Mouse (Mus musculus) cerebellum, adult 9-11 months (tissue): ENCODE results near the gene Gm8369.
"Not testable (repeated sequence)": the region's sequence is repeated elsewhere in the genome, so short reads cannot be mapped to it uniquely, and the experiment has no call there.

ENCODE experiments used
- DNase-seq: peaks from one replicate; pipeline ENCODE4 v3.0.0; 2022

Gene Gm8369

DNA sequence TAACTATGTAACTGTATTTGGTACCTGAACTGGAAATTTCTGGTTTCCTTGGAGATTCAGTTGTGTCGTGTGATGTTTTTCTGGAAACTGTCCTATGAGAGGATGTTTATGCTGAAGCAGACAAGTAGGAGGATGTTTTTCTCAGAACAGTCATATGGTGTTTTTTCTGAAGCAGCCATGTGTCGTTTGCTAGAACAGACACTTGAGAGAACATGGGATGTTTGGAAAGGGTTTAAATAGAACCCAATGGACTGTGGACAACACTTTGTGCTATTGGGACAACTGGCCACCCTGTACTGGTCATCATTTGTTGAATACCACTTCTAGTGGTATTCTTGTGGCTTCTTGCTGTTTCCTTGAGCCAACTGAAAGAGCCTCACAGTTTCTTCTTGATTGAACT is at the start of gene Gm8369:
Gene Gm8369, plus strand, starts transcription at position 193 of the 400 bp plus-strand sequence.
- DNase-seq, result no peak

DNA sequence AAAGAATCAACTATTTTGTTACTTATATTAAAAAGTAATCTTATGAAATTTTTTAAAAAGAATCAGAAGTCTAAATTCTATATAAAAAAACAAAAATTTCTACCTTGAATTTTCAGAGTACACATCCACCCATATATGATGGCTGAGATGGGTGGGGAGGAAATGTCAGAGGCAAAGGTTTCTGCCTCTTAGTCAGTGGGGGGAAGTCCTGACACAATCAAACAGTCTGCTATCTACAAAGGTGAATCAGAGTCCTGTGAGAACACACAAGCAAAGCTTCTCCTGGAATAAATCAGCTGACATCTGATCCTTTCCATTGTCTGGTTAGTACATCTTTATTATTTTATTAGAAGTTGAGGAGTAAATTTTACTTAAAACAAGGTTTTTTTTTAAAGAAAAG is 42.4 kb upstream of the Gm8369 start, which contains the start of gene Ms4a4b:
Gene Ms4a4b, plus strand, starts transcription at position 216 of the 400 bp plus-strand sequence.
- no peak for DNase-seq

DNA sequence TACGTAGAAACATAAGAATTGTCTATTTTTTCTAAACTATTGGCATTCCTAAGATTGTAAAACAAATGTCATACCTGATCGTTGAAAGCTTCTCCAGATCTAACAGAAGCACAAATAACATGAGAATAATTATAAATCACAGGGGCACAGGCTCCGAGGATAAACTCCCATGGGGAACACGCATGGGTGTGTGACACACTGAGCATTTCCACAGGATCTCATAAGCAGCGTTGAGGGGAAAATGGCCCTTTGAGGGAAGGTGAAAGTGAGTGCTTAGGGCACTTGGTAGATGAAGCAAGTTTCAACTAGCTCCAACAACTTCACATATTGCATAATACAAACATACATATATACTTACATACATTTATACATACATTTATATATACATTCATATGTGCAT is 41.8 kb upstream of the Gm8369 start:
- no peak for DNase-seq

DNA sequence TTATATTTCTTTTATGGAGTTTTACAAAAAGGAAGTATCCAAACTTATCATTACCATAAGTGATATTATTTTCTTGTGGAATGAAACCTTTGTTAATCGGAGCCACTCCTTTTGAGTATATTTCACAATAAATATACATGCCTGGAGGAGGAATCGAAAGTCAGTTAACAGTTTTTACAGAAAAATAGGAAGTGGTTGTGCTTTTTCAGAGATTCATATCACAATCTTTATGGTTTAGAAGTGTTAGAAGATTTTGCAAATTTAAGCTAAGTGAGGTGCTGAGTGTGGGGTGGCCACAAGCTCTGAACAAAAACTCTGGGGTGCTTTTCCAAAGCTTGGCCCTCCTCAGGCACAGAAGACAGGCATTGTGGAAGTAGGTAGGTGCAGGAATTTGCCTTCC is 38.5 kb upstream of the Gm8369 start:
- no peak for DNase-seq

DNA sequence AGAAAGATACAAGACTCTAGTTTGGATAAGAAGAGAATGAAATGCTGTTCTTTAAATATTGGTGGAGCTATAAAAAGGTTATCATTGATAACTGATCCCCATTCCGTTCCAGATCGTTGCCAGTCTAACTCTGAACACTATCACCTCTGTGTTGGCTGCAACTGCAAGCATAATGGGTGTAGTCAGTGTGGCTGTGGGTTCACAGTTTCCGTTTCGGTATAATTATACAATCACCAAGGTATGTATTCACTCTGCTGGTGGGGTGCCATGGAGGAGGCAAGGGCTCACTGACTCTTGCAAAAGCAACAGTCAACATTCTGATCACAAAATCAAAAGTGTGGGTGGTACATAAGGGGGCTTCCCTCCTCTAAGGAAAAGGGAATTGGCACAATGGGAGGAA is 26.7 kb upstream of the Gm8369 start:
- DNase-seq, result not testable (repeated sequence)

DNA sequence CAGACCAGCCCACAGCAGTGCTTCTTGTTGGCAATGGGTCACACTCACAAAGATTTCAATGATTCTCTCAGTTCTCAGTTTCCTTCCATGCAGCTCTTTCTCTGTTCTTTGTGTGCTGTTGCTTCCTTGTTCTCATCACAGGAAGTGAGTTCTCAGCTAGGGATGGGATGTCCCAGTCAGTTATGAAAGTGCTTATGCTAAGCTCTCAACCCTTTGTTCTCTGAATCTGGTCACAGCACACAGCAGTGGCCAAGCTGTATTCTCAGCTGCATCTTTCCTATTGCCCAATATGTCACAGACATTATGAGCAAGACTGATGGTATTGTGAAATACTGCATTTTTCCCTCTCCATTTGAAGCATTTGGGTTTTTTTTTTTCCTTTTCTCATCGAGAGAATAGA is 20.9 kb upstream of the Gm8369 start:
- not testable (repeated sequence) for DNase-seq

DNA sequence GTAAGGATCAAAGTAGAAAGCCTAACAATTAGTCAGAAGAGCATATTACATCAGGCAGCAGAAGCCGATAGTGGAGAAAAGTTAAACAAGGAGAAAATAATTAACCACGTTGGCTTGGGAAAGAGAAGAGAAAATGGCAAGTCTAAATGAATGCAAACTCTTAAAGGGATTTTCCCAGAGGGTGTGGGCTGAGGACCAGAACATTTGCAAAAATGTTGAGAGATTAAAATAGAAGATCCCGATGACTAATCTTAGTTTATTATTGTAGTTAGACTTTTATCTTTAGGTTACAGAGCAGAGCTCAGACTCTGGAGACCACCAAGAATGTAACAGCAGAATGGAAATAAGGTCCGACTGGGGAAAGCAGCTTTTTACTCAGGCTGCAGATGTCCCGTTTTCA is 19.3 kb upstream of the Gm8369 start:
- no peak for DNase-seq

DNA sequence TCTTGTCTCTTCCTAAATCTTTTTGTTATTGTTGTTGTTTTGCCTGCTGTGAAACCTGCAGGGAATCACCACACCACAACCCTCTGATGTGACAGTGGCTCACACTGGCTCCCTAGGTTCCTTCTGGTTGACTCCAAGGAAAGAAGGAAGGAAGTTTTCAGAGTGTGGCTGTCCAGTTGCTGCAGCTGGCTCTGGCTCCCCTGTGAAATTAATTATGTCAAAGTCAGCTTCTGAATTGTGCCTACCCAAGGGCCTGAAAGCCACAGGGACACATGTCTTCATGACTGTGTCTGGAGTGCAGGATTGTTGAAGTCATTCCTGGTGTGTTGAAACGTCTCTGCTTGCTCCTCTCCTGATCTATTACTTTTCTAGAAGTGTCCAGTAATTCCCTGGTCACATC is 17.4 kb upstream of the Gm8369 start:
- DNase-seq, result not testable (repeated sequence)

DNA sequence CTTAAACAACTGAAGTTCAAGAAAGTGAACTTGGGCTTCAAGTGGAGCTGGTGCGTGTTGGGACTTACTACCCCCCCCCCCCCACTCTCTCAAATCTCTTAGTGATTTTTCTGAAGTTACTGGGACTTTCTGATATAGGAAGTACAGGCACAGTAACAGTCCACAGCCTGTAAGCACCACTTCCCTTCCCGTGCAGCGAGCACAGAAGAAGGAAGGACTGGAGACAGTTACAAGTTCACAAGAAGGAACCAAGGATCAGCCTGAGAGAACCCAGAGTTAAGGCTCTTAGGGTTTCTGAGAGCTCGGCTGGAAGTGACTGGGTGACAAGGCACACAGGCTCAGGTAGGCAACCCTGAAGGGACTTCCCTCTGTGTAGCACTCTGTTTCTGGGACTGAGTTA is 16.5 kb upstream of the Gm8369 start, which contains the start of gene Ms4a6c:
Gene Ms4a6c, plus strand, starts transcription at position 152 of the 400 bp plus-strand sequence.
- not testable (repeated sequence) for DNase-seq

DNA sequence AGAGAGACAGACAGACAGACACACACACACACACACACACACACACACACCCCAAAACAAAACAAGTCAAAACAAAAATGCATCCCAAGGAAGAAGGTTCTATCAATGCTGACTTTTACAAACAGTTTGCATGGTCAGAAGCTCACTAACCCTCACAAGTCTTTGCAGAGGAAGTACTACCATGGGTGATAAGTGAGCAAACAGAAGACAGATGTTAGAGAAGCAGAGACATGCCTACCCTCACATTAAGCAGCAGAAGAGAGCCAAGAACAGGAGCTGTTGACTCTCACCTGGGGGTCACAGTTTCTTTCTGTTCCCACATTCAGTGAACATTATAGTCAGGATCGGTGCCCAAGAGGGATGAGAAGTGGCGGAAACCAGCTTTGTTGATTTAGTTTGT is 6.0 kb upstream of the Gm8369 start:
- DNase-seq, result no peak

DNA sequence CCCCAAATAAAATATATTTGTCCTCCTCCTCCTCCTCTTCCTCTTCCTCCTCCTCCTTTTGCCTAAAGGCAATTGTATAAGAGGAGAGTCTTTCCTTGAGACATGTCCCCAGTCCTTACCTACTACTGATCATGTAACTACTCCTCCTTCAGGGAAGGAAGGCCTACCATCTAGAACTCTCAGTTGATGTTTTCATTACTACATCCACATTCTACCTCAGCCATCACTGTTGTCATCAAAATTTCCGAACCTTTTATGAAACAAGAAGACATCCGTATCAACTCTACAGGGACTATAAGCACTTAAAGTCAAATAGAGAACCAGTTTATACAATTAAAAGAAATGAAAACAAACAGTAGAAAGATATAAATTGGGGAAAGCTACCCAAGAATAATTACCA is 3.1 kb upstream of the Gm8369 start:
- no peak for DNase-seq

DNA sequence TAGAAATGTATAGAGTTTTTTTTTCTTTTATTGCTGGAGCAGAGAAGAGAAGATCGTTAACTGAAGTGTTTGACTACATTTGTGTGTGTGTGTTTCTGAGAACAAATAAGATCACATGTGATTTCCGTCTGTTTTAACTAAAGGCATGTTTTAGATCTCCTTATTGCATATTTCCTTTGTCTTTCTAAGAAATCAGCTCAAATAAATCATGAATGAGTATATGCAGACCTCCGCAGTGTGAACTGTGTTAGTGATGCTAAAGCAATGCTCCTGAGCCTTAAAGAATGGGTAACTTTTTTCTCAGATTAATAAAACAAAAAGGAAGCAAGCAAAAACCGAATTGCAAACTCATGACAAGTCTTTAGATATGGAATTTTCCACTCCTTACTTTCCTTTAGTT is 1.8 kb upstream of the Gm8369 start:
- DNase-seq, result no peak

DNA sequence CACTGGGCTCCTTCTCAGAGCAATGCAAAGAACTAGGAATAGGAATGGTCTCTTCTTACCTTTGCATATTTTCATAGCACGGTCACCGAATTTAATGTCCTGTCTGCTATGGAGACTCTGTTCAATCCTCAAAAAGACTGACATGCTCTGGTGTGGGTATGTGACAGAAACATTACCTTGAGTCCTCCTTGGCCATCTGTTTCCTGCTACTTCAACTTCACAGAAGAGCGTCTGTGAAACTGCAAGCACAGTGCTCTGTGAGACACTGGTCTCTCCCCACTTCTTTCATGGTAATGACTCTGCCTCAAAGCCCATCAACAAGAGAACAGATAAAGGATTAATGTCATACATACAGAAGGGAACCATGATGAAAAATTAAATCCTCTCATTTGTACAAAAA is 1.4 kb upstream of the Gm8369 start:
- DNase-seq, result no peak

DNA sequence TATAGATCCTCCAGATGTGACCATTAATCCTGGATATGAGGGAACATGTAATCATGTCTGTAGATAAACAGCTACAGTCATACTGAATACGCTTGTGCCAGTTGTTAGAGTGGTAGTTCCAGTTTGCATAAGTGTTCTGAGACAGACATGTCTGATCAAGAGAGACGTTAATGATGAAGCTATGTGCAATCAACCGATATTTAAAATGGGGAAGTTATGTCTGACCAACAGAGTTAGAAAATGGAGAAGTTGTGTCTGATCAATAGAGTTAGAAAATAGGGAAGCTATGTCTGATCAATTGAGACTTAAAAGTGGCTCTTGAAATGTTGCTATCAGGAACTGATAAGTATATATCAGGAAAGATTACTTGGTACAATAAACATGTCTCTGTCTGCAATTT is 472 bp upstream of the Gm8369 start:
- DNase-seq, result no peak

DNA sequence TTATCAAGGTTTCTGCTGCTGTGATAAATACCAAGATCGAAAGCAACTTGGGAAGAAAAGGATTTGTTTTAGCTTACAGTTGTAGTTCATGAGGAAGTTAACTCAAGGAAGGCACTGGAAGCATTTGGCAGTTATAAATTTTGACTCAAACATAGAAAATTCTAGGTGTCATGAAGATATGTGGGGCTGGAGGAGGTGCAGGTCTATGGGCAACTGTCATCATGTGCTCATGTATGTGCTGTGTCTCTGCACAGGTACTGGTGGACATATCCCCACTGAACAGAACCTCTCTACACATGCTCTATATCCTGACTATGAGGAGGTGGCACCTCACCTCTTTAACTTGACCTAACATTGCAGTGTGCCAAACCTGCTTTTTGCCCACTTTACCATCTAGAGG is 861 bp downstream of the Gm8369 start:
- no peak for DNase-seq

DNA sequence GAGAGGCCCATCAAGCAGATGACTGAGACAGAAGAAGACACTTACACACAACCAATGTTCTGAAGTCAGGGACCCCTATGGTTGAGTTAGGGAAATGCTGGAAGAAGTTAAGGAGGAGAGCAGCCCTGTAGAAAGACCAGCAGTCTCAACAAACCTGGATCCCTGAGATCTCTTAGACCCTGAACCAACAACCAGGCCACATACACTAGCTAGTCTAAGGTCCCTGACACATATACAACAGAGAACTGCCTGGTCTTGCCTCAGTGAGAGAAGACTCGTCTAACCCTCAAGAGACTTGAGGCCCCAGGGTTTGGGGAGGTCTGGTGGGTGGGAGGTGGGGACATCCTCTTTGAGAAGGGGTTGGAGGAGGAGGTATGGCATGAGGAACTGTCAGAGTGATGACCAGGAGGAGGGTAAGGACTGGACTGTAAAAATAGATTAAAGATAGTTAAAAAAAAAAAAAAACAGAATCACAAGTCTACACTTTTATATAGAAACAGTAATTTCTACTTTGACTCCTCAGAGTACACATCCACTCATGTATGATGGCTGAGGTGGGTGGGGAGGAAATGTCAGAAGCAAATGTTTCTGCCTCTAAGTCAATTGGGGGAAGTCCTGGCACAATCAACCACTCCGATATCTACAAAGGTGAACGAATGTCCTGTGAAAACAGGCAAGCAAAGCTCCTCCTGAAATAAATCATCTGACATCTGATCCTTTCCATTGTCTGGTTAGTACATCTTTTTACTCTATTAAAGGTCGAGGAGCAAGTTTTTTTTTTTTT is 5.9 kb downstream of the Gm8369 start:
- no peak for DNase-seq

DNA sequence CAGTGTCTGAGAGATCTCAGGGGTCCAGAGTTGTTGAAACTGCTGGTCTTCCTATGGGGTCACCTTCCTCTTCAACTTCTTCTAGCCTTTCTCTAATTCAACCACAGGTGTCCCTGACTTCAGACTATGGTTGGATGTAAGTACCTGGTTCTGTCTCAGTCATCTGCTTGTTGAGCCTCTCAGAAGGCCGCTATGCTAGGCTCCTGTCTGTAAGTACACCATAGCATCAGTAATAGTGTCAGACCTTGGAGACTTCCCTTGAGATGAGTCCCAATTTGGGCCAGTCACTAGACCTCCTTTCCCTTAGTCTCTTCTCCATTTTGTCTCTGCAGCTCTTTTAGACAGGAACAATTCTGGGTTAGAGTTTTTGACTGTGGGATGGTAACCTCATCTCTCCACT is 6.9 kb downstream of the Gm8369 start:
- no peak for DNase-seq

DNA sequence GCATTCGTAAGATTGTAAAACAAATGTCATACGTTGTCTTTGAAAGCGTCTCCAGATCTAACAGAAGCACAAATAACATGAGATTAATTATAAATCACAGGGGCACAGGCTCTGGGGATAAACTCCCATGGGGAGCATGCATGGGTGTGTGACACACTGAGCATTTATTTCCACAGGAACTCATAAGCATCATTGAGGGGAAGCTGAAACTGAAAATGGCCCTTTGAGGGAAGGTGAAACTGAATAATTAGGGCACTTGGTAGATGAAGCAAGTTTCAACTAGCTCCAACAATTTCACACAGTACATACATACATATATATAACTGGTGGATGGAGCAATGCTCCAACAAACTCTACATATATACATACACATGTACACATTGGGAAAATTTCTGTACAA is 8.8 kb downstream of the Gm8369 start:
- DNase-seq, result no peak

DNA sequence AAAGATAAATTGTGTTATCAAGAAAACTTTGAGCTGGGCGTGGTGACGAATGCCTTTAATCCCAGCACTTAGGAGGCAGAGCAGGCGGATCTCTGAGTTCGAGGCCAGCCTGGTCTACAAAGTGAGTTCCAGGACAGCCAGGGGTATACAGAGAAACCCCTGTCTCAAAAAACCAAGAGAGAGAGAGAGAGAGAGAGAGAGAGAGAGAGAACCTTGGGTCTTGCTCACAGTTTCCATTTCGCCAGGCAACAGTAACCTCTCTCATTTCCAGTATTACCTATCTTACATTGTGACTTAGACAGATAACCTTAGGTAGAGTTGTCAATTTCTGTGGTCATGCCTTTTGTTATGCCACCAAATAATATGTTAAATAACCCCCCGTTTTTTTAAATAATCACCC is 10.6 kb downstream of the Gm8369 start:
- no peak for DNase-seq

DNA sequence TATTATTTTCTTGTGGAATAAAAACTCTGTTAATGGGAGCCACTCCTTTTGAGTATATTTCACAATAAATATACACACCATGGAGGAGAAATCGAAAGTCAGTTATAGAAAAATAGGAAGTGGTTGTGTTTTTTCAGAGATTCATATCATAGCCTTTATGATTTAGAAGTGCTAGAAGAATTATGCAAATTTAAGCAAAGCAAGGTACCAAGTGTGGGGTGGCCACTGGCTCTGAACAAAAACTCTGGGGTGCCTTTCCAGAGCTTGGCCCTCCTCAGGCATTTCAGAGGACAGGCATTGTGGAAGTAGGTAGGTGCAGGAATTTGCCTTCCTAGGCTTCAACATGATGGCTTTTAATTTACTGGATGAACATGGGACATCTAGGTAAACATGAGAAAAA is 11.6 kb downstream of the Gm8369 start:
- not testable (repeated sequence) for DNase-seq

DNA sequence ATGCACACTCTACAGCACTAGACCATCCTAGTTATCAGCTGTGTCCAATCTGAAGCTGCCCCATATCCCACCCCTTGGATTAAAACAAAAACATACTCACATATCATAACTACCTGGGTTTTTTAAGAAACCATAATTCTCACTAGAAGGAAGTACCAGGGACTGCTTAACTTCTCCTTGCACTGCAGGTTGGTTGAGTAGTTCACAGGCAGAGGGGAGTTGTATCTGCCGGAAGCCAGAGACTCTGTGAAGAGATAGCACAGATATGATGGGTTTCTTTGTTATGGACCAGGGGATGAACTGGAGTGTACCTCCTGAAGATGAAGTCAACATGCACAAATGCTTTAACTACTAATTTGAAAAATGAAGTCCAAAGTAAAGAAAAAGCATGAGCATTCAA is 15.1 kb downstream of the Gm8369 start:
- no peak for DNase-seq

DNA sequence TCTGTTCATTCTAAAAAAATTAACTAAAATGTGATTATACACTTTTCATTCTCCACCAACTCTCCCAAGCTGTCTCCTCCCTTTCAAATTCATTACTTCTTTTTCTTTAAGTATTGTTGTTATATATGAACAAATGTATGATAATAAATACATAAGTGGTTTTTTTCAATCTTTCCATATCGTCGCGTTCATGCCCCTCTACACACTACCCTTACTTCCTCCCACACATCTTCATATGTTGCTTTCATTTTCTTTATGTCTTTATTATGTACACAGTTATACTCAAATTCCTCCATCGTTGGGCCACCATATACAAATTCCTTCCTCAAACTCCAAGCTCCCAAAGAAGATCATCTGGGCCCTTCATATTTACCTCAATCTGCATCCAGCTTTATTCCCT is 15.6 kb downstream of the Gm8369 start:
- no peak for DNase-seq

DNA sequence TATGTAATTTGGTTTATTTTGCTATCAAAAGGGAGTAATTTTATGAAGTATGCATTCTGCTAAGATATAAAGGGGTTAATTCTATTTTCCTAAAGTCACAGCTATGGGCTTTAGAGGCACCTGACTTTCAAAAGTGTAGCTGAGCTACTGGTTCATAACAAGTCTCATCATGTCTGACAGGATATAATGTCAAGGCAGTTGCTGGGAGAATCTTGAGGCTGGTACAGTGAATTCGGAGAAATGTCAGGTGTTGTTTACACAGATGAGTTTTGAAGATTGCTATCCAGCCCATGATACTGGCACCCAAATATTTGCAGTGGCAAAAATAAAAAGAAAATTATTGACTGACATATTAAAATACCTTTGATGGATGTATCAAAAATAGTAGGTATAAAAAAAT is 19.1 kb downstream of the Gm8369 start:
- no peak for DNase-seq

DNA sequence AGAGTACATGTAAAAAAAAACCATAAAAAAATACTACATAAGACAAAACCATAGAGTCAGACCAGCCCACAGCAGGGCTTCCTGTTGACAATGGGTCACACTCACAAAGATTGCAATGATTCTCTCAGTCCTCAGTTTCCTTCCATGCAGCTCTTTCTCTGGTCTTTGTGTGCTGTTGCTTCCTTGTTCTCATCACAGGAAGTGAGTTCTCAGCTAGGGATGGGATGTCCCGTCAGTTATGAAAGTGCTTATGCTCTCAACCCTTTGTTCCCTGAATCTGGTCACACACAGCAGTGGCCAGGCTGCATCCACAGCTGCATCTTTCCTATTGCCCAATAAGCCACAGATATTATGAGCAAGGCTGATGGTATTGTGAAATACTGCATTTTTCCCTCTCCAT is 27.7 kb downstream of the Gm8369 start:
- DNase-seq, result no peak

DNA sequence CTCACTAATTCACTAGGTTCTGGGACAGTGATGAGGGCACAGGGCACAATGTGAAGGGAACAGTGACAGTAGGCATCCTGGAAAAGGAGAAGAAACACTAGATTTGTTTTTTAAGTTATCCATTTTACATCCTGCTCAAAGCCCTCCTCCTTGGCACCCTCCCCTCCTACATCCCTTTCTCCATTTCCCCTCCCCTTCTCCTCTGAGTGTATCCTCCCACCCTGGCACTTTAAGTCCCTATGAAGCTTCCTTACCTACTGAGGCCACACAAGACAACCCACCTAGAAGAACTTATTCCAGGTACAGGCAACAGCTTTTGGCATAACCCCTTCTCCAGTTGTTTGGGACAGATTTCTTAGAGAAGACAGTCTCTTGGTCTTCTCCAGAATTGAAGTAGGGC is 30.5 kb downstream of the Gm8369 start, which contains the start of gene Ms4a6b:
Gene Ms4a6b, plus strand, starts transcription at position 267 of the 400 bp plus-strand sequence.
- no peak for DNase-seq
